Mouse (Mus musculus) heart, postnatal 0 days (tissue): ENCODE data around the gene Sirt5. TPM values are rescaled to one million over a fixed set of nuclear protein-coding genes. Genes with fewer than 3 reads are reported as not detected.
A peak's percentile ranks its signal among the peaks of the same experiment; 100 is the strongest.

Experiments
- ATAC-seq: fragments of 200-750 bp; cut with Nextera tagmentation; 2 replicates; pipeline ENCODE4 v1.8.0; 2017; ENCODE audit warnings: low read depth, moderate number of reproducible peaks, moderate library complexity; ENCODE audit not compliant: insufficient read depth
- DNase-seq: peaks from one replicate; pipeline ENCODE4 v3.0.0-alpha.2; 2016; ENCODE audit warnings: low spot score
- H3K27ac ChIP-seq: fragments of 300-500 bp; sonication (generic); 2 replicates; pipeline ENCODE4 v1.5.1; 2014; ENCODE audit warnings: low read depth, mild to moderate bottlenecking
- H3K27me3 ChIP-seq: fragments of 300-500 bp; sonication (generic); 2 replicates; pipeline ENCODE4 v1.6.1; 2014; ENCODE audit warnings: low read length, mixed read lengths; ENCODE audit not compliant: control insufficient read depth, insufficient read depth
- H3K36me3 ChIP-seq: fragments of 300-500 bp; sonication (generic); replicated peaks from 2 replicates; pipeline ENCODE4 v1.6.1; 2014; ENCODE audit warnings: low read length, mixed read lengths; ENCODE audit not compliant: control insufficient read depth, insufficient read depth
- H3K4me1 ChIP-seq: fragments of 300-500 bp; sonication (generic); 2 replicates; pipeline ENCODE4 v1.6.1; 2014; ENCODE audit warnings: antibody characterized with exemption; ENCODE audit not compliant: control insufficient read depth, insufficient read depth
- H3K4me2 ChIP-seq: fragments of 300-500 bp; sonication (generic); 2 replicates; pipeline ENCODE4 v1.6.1; 2014; ENCODE audit warnings: low read depth, mild to moderate bottlenecking, low read length, moderate library complexity
- H3K4me3 ChIP-seq: fragments of 300-500 bp; sonication (generic); 2 replicates; pipeline ENCODE4 v1.5.1; 2014; ENCODE audit warnings: low read depth, low read length
- H3K9ac ChIP-seq: fragments of 300-500 bp; sonication (generic); replicated peaks from 2 replicates; pipeline ENCODE4 v1.6.1; 2014; ENCODE audit warnings: low read depth, low read length, mixed read lengths
- H3K9me3 ChIP-seq: fragments of 300-500 bp; sonication (generic); replicated peaks from 2 replicates; pipeline ENCODE4 v1.6.1; 2016; ENCODE audit warnings: low read length; ENCODE audit not compliant: control insufficient read depth
- CTCF ChIP-seq: IDR thresholded peaks from 2 replicates; pipeline ENCODE4 v1.5.1; 2016; ENCODE audit warnings: antibody characterized with exemption, control low read depth, low read depth
- EP300 ChIP-seq: IDR thresholded peaks from 2 replicates; pipeline ENCODE4 v1.6.1; 2016; ENCODE audit warnings: antibody characterized with exemption, low read depth
- WGBS: fragments of 180-500 bp; shearing (Covaris S2); extraction: QIAGEN DNeasy Blood & Tissue Kit; methylation state at CpG from one replicate; pipeline ENCODE4 v1.1.7; 2014; 5-methylcytosine and 5-hydroxymethylcytosine counted together
- polyA plus RNA-seq: library from polyadenylated mRNA; unstranded; fragments of >200 nt; fragmentation: Nextera tagmentation; extraction: Ambion mirVana; gene quantifications from 2 replicates; pipeline ENCODE4 v1.2.1, GENCODE M21; 2015
- total RNA-seq: library from RNA; depleted of rRNA; stranded (reverse); fragments of >200 nt; gene quantifications from 2 replicates; pipeline ENCODE4 v1.2.3, GENCODE M21; 2014; ENCODE audit warnings: low replicate concordance

Sirt5 gene
- total and polyA plus RNA-seq, 2 experiments from 2014 or later = 47.0 to 60.4 TPM

DNA sequence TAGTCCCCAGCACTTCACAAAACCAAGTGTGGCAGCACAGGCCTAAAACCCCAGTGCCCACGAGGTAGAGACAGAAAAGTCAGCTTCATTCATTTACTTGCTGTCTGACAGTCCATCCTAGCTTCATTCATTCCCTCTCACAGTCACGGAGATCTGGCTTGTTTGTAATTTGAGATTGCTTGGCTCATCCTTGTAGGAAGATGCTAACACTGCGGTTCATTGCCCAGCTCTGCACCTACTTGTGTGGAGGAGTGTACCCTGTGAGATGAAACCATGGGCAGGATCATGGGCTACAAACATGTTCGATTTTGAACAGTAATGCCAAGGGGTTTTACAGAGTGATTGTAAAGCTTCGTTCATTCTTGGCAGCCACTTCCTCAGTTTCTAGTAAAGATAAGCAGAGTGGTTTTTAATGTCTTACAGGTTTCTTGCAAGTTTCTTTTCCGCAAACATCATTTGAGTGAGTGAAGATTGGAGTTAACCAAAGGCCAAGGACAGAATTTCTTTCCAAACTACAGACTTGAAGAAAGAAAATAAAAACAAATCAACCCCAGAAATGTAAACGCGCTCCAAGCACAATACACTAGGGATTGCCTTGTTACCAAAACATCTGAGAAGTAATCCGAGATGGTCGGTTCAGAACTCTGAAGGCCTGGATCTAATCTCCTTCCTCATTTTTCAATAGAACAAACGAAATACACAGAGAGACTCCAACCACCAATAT lies 33.4 kb upstream of the Sirt5 start:
- Histone ChIP-seq H3K4me1 (peaks cover 10% of the 10 kb centered on the region; the same call in 1 of the 2 replicates), H3K4me3 (no peak overlapping the region), H3K27ac (no peak overlapping the region), H3K36me3 (no peaks in the 10 kb centered on the region), H3K4me2 (no peak overlapping the region), H3K27me3 (no peaks in the 10 kb centered on the region), H3K9ac (no peak overlapping the region), H3K9me3 (no peaks in the 10 kb centered on the region)
- WGBS = 62% methylated on average over 11 of the region's 11 CpGs
- TF ChIP-seq EP300 (no peak), CTCF (no peak)
- DNase-seq = no peak
- no peak for ATAC-seq

DNA sequence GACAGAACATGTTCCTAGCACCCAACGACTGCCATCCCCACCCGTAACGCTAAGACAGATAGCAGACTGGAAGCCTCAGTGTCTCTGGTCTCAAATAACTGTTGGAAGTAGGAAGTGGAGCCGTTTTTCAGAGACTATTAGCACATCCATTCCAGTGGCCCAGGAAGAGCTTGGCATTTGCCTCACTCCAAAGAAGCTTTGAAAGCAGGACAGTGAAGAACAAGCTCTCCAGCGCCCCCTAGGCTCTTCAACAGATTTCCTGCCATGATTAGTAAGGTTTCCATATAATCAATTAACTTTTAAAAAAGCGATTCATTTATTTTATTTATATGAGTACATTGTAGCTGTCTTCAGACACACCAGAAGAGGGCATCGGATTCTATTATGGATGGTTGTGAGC lies 32.7 kb upstream of the Sirt5 start:
- Histone ChIP-seq H3K4me2 (no peak overlapping the region), H3K9ac (no peak overlapping the region), H3K4me3 (no peak overlapping the region), H3K9me3 (no peaks in the 10 kb centered on the region), H3K36me3 (no peaks in the 10 kb centered on the region), H3K27ac (no peak overlapping the region), H3K27me3 (no peaks in the 10 kb centered on the region), H3K4me1 (peaks cover 11% of the 10 kb centered on the region; the same call in 1 of the 2 replicates)
- ATAC-seq (no peak), DNase-seq (no peak)
- TF ChIP-seq CTCF (0 out of 2 replicates have a peak, but pooled peaks have one; percentile 13), EP300 (no peak)
- 45% methylated on average over 7 of the region's 7 CpGs for WGBS

DNA sequence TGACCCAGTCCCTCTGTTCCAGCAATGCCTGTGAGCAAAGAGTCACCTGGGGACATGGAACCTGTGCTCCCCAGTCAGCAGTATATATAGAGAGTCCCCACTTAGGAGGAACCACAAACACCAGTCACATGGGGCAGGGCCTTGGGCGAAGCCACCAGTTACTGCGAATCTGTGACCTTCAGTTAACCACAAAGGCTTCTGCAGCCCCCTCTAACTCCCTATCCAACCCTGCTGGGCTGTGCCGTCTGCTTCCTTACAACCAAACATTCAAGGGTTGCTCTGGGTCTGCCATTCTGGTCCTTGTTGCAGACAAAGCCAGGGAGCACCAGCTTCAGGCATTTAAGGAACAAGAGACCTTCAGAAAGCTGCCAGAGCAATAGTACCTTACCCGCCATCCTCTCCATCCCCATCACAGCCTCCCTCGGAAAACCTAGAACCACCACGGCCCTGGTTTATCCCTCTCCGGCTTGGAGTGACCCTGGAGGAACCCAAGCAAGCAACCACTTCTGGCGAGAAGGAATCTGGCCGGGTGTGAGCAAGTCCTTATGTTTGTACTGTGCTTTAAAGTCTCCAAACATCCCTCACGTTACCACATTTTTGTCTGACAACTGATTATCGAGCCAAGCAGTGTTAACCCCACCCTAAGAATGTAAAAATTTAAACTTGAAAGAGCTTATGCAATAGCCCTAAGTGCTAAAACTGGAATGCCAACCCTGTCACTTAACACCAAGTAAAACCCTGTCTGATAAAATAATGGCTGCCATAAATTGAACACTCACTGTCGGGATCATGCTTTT lies 28.7 kb upstream of the Sirt5 start:
- Histone ChIP-seq H3K4me1 (peaks cover 11% of the 10 kb centered on the region; the same call in 1 of the 2 replicates), H3K27ac (no peak overlapping the region; the same call in 1 of the 2 replicates), H3K27me3 (no peaks in the 10 kb centered on the region), H3K4me2 (no peak overlapping the region), H3K9me3 (no peaks in the 10 kb centered on the region), H3K4me3 (no peak overlapping the region), H3K36me3 (no peaks in the 10 kb centered on the region), H3K9ac (no peak overlapping the region)
- ATAC-seq (no peak), DNase-seq (no peak)
- TF ChIP-seq CTCF (no peak), EP300 (no peak)
- WGBS = 63% methylated on average over 12 of the region's 12 CpGs

DNA sequence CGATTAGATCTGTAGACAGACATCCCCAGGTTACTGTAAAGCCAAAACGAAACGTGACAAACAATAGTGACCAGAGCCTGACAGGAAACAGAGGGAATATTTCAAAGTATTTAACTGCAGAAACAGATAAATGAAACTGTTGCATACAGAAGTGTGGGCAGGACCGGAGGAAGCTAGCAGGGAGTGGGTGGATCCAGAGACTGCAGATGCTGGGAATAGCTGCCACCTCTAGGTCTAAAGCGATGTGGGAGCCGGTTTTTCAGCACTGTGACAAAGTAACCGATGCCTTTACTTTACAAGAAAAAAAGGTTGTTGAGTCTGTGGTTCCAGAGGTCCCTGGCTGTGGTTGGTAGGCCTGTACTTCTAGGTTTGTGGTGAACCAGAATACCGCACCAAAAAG lies 27.3 kb upstream of the Sirt5 start:
- Histone ChIP-seq H3K27ac (no peak overlapping the region), H3K9me3 (no peaks in the 10 kb centered on the region), H3K4me1 (peaks cover 11% of the 10 kb centered on the region; the same call in 1 of the 2 replicates), H3K4me2 (no peak overlapping the region), H3K9ac (no peak overlapping the region), H3K36me3 (no peaks in the 10 kb centered on the region), H3K4me3 (no peak overlapping the region), H3K27me3 (no peaks in the 10 kb centered on the region)
- ATAC-seq = no peak
- no peak for DNase-seq
- 80% methylated on average over 8 of the region's 8 CpGs for WGBS
- TF ChIP-seq CTCF = no peak
- TF ChIP-seq EP300 = no peak

DNA sequence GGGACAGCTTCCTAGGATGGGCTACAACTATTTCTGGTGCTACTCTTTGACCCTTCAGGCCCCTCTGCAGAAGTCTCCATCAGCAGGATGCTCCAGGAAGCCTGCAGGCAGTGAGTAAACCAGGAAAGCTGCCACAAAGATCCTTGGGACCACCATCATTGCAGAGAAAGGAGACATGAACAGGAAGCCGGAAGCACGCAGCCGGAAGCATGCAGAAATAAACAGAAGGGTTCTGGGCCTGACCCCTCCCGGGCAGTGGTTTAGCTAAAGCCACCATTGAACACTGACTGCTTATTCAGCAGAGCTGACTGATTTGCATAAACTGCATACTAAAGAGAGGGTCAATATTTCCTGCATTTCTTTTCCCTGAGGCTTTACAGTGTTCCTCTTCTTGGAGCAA lies 26.7 kb upstream of the Sirt5 start:
- no peak overlapping the region for H3K4me3 ChIP-seq
- WGBS = 71% methylated on average over 4 of the region's 4 CpGs
- no peak overlapping the region for H3K9ac ChIP-seq

More for the DNA sequence above, 26.7 kb upstream of the Sirt5 start:
- H3K27me3 ChIP-seq = no peaks in the 10 kb centered on the region
- H3K4me1 ChIP-seq = peaks cover 11% of the 10 kb centered on the region; the same call in 1 of the 2 replicates
- ATAC-seq = no peak
- H3K27ac ChIP-seq = no peak overlapping the region
- TF ChIP-seq EP300 = no peak
- TF ChIP-seq CTCF = no peak
- no peaks in the 10 kb centered on the region for H3K9me3 ChIP-seq
- DNase-seq = no peak
- no peak overlapping the region for H3K4me2 ChIP-seq
- H3K36me3 ChIP-seq = no peaks in the 10 kb centered on the region
